Mouse (Mus musculus): ENCODE data around the gene Racgap1. TPM values are rescaled to one million over a fixed set of nuclear protein-coding genes. Genes with fewer than 3 reads are reported as not detected.

Gene Racgap1
- polyA plus RNA-seq, 1 experiment from 2014 or later = 146 TPM

DNA sequence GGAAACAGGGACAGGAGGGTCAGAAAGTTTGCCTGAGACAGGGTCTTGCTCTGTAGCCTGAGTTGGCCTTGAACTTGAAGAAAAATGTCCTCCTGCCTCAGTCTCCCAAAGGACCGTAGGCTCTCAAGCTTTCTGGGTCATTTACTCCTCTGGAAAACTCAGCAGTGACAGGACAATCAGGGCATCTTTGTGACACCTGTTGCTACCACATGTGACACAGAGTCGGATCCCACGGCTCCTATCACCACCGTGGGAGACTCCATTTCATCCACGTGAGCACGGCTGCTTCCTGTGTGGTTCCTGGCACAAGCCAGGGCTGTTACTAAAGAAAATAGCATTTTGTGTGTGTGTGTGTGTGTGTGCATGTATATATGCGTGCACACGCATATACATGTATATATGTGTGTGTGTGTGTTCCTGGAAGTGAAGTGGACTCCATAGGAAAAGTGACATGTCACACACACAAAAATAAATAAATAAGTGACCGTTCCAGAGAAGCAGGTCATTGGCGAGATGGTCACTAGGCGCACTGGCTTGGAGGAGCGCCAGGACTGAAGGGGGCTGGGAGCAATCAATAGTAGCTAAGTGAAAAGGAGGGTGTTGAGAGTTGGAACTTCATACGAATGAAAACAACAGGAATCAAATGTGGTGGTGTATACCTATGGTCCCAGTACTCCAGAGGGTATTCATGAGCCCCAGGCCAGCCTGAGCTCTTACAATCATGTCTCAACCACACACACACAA is 42.9 kb downstream of the Racgap1 start:
- H3K27me3 ChIP-seq (replicated peaks; ENCODE audit: low read depth, poor library complexity, severe bottlenecking) = peaks cover 82% of the 10 kb centered on the region
- H3K4me1 ChIP-seq = peaks cover 59% of the 10 kb centered on the region
- peaks cover 3% of the 10 kb centered on the region; the same call in 1 of the 2 replicates for H3K9me3 ChIP-seq
- no peak for DNase-seq (ENCODE audit: low spot score)
- H3K27ac ChIP-seq (replicated peaks) = peak overlapping the region; percentile 26; the same call in 1 of the 2 replicates
- 0 out of 2 replicates have a peak overlapping the region, but pooled peaks have one; percentile 14 for H3K4me3 ChIP-seq
- 81% methylated on average over 13 of the region's 13 CpGs for WGBS
- no peaks in the 10 kb centered on the region for H3K36me3 ChIP-seq (replicated peaks)

DNA sequence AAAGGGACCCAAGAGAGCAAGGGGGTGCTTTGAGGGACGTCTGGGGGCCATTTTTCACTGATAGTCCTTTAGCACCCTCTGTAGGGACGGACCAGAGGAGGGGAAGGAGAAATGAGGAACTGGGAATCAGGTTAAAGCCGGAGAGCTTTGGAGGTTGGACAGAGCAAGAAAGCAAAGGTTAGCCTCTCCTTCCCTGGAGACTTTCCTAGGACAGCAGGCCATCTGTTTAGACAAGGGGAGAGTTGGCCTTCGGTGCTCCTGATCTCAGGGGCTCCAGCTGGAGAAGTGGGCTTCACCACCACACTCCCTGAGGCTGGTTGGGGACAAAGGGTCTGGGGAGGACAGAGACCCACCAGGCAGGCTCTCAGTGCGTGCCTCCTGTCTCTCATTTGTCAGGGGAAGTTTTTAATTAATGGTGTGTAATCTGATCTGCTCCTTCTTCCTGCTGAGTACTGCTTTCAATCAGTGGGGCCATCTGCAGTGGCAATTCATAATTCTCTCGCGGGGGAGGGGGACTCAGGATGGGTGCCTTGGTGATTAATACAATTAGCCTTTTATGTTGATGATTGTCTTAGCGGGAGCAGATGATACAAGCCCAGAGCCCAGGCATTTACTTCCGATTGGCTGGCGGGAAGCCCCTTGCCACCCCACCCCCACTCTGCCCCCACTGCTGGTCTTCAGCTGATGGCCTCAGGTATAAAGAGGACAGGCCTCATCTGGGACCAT is 43.9 kb downstream of the Racgap1 start:
- Histone ChIP-seq H3K4me3 (peak overlapping the region; percentile 25; the same call in 1 of the 2 replicates), H3K27ac (replicated peaks) (peak overlapping the region; percentile 54; the same call in 1 of the 2 replicates), H3K9me3 (peaks cover 2% of the 10 kb centered on the region; the same call in 1 of the 2 replicates), H3K36me3 (replicated peaks) (no peaks in the 10 kb centered on the region), H3K27me3 (replicated peaks; ENCODE audit: low read depth, poor library complexity, severe bottlenecking) (peaks cover 88% of the 10 kb centered on the region), H3K4me1 (peaks cover 68% of the 10 kb centered on the region)
- DNase-seq (ENCODE audit: low spot score) = peak; percentile 70
- 9% methylated on average over 10 of the region's 10 CpGs for WGBS

DNA sequence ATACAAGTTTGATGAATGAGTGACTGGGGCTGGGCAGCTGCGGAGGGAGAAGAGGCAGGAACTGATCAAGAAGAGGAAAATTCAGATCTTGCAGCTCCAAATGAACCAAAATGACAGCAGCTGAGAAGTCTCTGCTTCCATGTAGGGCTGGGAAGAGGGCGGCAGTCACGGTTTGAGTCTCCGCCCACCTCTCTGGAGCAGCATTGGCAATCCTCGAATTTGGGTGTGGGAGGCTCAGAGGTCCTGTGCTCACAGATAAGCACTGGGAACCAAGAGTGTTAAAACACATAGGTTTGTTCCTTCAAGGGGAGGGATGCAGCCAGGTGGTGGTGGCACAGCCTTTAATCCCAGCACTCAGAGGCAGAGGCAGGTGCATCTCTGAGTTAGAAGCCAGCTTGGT is 44.9 kb downstream of the Racgap1 start:
- Histone ChIP-seq H3K36me3 (replicated peaks) (no peaks in the 10 kb centered on the region), H3K9me3 (no peaks in the 10 kb centered on the region), H3K4me1 (peaks cover 75% of the 10 kb centered on the region), H3K27ac (replicated peaks) (no peak overlapping the region), H3K27me3 (replicated peaks; ENCODE audit: low read depth, poor library complexity, severe bottlenecking) (peaks cover 88% of the 10 kb centered on the region), H3K4me3 (no peak overlapping the region)
- no peak for DNase-seq (ENCODE audit: low spot score)
- WGBS = 36% methylated on average over 5 of the region's 5 CpGs

DNA sequence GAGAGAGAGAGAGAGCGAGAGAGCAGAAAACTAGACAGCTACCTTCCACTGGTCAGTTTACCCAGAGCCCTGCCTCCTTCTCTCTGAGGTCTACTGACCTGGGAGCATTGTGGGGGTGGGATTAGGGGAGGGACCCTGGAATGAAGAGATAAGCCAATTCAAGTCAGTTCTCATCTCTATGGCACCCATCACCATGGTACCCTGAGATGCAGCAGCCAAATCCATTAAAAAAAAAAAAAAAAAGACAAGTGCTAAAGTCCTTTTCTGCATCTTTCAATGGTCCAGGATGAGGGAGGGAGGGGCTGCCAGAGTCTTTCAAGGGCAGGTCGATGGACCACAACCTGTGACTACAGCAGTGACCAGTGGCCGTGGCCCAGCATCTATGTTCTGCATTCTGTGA is 45.9 kb downstream of the Racgap1 start:
- peaks cover 93% of the 10 kb centered on the region for H3K27me3 ChIP-seq (replicated peaks; ENCODE audit: low read depth, poor library complexity, severe bottlenecking)
- no peaks in the 10 kb centered on the region for H3K9me3 ChIP-seq
- no peak for DNase-seq (ENCODE audit: low spot score)
- WGBS = 74% methylated on average over 3 of the region's 3 CpGs
- no peak overlapping the region for H3K4me3 ChIP-seq
- H3K4me1 ChIP-seq = peaks cover 75% of the 10 kb centered on the region
- H3K36me3 ChIP-seq (replicated peaks) = no peaks in the 10 kb centered on the region
- H3K27ac ChIP-seq (replicated peaks) = no peak overlapping the region

DNA sequence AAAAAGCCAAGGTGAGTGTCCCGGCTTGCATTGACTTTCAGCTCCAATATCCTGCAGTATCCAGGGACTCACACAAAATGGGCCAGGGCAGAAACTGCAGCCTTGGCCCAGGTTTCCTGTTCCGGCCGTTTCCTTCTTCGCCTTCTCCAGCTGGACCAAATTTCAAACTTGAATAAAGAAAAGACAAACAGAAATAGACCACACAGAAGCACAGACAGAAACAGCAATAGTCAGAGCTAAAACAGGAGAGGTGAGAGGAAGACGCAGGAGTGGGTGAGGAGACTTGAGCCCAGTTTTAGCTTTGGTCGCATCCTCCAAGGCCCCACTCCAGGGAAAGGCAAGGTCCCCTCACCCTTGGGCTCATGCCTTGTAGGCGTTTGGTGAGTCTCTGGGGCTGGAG is 48.2 kb downstream of the Racgap1 start:
- 76% methylated on average over 7 of the region's 7 CpGs for WGBS
- H3K4me1 ChIP-seq = peaks cover 79% of the 10 kb centered on the region
- peaks cover 92% of the 10 kb centered on the region for H3K27me3 ChIP-seq (replicated peaks; ENCODE audit: low read depth, poor library complexity, severe bottlenecking)
- H3K27ac ChIP-seq (replicated peaks) = no peak overlapping the region
- DNase-seq (ENCODE audit: low spot score) = no peak
- H3K9me3 ChIP-seq = no peaks in the 10 kb centered on the region
- H3K4me3 ChIP-seq = no peak overlapping the region
- no peaks in the 10 kb centered on the region for H3K36me3 ChIP-seq (replicated peaks)

DNA sequence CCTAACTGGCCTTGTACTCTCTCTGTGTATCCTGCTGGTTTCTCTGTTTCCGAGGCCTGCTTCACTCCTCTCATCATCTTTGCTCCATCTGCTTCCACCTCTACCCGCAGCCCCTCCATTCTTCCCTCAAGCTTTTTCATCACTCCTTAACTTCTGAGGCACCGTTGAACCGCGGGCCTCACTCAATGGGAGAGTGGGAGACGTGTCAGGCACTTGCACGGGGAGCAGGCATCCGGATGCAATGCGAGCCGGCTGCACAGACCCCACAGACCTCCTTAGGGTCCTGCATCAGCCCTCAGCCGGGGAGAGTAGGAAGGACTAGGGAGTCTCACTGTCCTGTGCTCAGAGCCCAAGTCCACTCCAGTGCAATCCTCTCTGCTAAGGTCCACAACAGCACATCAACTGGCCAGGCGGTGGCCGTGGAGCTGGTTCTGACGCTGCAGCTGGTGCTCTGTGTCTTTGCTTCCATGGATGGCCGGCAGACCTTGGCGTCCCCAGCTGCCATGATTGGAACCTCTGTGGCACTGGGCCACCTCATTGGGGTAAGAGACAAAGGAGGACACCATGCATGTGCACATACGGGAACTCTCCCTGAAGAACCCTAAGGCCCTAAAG is 49.1 kb downstream of the Racgap1 start:
- Histone ChIP-seq H3K4me3 (no peak overlapping the region), H3K27me3 (replicated peaks; ENCODE audit: low read depth, poor library complexity, severe bottlenecking) (peaks cover 97% of the 10 kb centered on the region), H3K27ac (replicated peaks) (peak overlapping the region; percentile 10; the same call in 1 of the 2 replicates), H3K9me3 (no peaks in the 10 kb centered on the region), H3K4me1 (peaks cover 79% of the 10 kb centered on the region), H3K36me3 (replicated peaks) (no peaks in the 10 kb centered on the region)
- 75% methylated on average over 17 of the region's 17 CpGs for WGBS
- no peak for DNase-seq (ENCODE audit: low spot score)

DNA sequence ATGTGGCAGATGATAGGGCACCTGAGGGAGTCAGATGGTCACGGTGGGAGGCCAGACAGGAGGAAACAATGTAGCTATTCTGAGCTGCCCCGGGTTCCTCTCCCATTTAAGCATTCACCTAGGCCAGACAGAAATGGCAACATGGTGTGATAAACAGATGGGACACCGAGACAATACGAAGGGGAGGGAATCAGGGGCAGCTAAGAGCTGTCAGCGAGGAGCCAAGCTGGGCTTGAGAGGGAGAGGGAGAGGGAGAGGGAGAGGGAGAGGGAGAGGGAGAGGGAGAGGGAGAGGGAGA is 49.7 kb downstream of the Racgap1 start:
- no peaks in the 10 kb centered on the region for H3K36me3 ChIP-seq (replicated peaks)
- H3K27me3 ChIP-seq (replicated peaks; ENCODE audit: low read depth, poor library complexity, severe bottlenecking) = peaks cover 97% of the 10 kb centered on the region
- H3K4me1 ChIP-seq = peaks cover 79% of the 10 kb centered on the region
- DNase-seq (ENCODE audit: low spot score) = no peak
- 23% methylated on average over 5 of the region's 5 CpGs for WGBS
- H3K27ac ChIP-seq (replicated peaks) = no peak overlapping the region
- H3K4me3 ChIP-seq = no peak overlapping the region
- no peaks in the 10 kb centered on the region for H3K9me3 ChIP-seq

DNA sequence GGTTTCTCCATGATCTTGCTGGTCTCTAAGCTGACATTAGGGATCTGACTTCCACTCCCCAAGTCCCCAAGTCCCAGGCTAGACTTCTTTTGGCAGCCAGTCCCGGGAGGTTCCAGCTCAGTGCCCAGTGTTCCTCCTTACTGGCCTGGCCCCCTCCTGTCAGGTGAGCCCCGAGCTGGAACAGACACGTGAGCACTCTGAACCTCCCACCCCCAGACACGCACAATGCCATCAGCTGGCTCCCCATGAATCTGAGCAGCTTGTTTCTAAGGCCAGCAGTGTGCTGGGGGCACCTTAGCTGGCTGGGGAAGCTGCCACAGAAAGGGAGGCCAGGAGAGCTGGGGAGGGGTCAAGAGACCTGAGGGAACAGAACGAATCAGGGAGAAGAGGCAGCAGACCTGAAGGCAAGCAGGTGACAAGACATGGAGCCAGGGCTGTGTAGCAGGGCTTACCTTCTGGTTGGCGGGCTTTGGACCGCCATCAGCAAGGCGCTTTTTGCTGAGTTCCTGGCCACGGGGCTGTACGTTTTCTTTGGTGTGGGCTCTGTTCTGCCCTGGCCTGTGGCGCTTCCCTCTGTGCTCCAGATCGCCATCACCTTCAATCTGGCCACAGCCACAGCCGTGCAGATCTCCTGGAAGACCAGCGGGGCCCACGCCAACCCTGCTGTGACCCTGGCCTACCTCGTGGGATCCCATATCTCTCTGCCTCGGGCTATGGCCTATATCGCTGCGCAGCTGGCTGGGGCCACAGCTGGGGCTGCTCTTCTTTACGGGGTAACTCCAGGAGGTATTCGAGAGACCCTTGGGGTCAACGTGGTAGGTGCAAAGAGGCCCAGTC is 50.3 kb downstream of the Racgap1 start, which contains the start of gene Aqp6:
TSS of gene Aqp6 (plus strand) at position 415 of the 837 bp plus-strand sequence.
- H3K27ac ChIP-seq (replicated peaks) = peak within 1 kb of the TSS; percentile 10; the same call in 1 of the 2 replicates
- H3K4me3 ChIP-seq = no peak within 1 kb of the TSS
- no peak for DNase-seq (ENCODE audit: low spot score)
- H3K27me3 ChIP-seq (replicated peaks; ENCODE audit: low read depth, poor library complexity, severe bottlenecking) = peaks cover 96% of the 10 kb centered on the region
- no peaks in the 10 kb centered on the region for H3K9me3 ChIP-seq
- peaks cover 79% of the 10 kb centered on the region for H3K4me1 ChIP-seq
- no peaks in the 10 kb centered on the region for H3K36me3 ChIP-seq (replicated peaks)
- 55% methylated on average over 22 of the region's 22 CpGs for WGBS

DNA sequence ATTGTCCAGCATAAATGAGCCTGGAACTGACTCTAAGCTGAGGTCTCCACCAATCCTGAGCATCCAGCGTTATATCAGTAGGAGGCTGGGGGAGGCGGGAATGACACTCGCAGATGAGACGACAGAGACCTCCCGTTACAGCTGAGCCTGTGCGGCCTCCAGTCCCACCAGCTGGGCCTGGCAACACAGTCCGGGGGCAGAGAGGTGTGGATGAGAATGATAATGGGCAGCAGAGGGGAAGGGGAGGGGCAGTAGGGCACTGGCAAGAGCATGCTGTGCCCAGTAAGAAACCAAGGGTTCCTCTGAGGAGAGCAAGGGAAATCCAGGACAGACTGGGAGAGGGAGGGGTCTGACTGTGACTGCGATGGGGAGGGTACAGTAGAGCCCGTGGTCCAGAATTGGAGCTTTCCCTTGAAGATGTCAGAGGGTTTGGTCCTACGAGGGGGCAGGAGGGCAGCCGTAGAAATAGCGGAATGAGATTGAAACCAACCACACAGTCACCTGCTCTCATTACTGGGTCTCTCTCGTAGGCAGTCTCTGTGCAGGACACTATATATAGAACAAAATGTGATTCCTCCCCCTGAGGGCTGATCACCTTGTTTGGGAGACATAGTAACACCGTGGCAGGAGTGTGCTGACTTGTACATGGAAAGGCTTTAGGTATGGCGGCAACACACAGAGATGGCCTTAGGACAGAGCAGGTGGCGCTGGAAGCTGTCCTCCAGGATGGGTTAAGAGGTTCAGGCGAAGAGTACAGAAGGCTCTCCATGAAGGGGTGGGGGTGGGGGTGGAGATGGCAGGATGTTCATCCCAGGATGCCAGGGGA is 52.0 kb downstream of the Racgap1 start:
- no peaks in the 10 kb centered on the region for H3K9me3 ChIP-seq
- peaks cover 79% of the 10 kb centered on the region for H3K4me1 ChIP-seq
- no peak overlapping the region for H3K27ac ChIP-seq (replicated peaks)
- 57% methylated on average over 17 of the region's 17 CpGs for WGBS
- H3K36me3 ChIP-seq (replicated peaks) = no peaks in the 10 kb centered on the region
- peaks cover 96% of the 10 kb centered on the region for H3K27me3 ChIP-seq (replicated peaks; ENCODE audit: low read depth, poor library complexity, severe bottlenecking)
- no peak overlapping the region for H3K4me3 ChIP-seq
- no peak for DNase-seq (ENCODE audit: low spot score)

DNA sequence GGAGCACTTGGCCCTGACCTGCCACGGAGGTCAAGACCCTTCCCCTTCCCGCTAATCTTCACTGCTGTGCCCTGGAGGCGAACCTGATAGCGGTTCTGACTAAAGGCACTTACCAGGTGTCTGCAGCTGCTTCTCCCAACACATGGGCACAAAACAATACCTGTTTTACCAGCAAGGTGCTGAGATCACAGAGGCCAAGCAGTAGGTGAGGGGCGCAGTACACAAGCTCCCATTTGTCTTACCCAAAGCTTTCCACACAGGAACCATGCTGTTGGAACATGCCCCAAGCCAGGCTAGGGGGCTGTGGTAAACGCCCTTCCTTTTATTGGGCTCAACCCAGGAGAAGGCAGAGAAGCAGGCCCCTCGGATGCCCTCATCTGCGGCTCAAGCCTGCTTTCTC is 53.9 kb downstream of the Racgap1 start:
- 38% methylated on average over 8 of the region's 8 CpGs for WGBS
- Histone ChIP-seq H3K4me3 (no peak overlapping the region), H3K36me3 (replicated peaks) (no peaks in the 10 kb centered on the region), H3K27me3 (replicated peaks; ENCODE audit: low read depth, poor library complexity, severe bottlenecking) (peaks cover 96% of the 10 kb centered on the region), H3K4me1 (peaks cover 62% of the 10 kb centered on the region), H3K9me3 (no peaks in the 10 kb centered on the region), H3K27ac (replicated peaks) (no peak overlapping the region)
- no peak for DNase-seq (ENCODE audit: low spot score)

DNA sequence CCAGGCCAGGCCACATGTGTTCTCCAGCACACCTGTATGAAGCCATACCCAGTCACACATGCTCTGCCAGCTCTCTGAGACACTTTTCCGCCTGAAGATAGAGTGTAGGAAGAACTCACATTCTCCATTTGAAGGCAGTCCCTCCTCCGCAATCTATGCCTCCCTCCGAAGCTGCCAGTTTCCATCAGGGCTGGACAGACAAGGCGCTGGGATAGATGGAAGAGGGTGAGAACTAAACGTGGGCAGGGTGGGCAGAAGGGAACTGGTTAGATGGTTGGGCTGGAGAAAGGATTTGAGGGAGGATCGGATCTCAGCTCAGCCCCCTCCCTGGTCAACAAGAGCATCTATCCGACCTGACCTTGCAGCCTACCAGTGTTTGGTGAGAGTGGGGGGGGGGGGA is 54.6 kb downstream of the Racgap1 start:
- Histone ChIP-seq H3K9me3 (no peaks in the 10 kb centered on the region), H3K27ac (replicated peaks) (no peak overlapping the region), H3K4me1 (peaks cover 54% of the 10 kb centered on the region), H3K36me3 (replicated peaks) (no peaks in the 10 kb centered on the region), H3K27me3 (replicated peaks; ENCODE audit: low read depth, poor library complexity, severe bottlenecking) (peaks cover 96% of the 10 kb centered on the region), H3K4me3 (no peak overlapping the region)
- DNase-seq (ENCODE audit: low spot score) = no peak
- WGBS = 56% methylated on average over 7 of the region's 7 CpGs

All from embryonic facial prominence, embryonic 10.5 days (tissue).